Mouse (Mus musculus) embryo, embryonic 11 days (tissue): Measurements from ENCODE around the gene Lman2.

Experiments
- DNase-seq: peaks from one replicate; pipeline ENCODE4 v3.0.0-alpha.2; 2015

The Lman2 gene

GRCm38 (mm10) chr13:55362453-55363060 lies at the start of gene Lman2:
Gene Lman2, minus strand, starts transcription at chr13:55362783.
- peak; percentile 99 for DNase-seq

DNA sequence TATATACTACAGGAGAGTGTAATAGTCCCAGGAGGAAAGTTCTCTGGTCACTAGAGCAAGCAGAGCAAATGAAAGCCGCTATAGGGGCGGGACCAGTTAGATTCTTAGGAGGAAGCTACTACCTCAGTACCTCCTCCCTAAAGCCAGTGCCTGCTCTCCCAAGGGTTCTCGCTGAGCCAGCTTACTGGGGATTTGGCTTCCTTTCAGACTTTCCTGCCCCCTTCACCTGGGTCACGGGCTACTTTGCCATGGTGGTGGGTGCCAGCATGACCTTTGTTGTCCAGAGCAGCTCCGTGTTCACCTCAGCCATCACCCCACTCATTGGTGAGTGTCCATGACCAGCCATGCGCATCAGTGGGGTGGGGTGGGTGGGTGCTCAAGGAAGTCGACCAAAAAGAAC lies 49.2 kb upstream of the Lman2 start:
- no peak for DNase-seq

- DNase-seq = no peak
Observed at GRCm38 (mm10) chr13:55408546-55409120, 46.0 kb upstream of the Lman2 start.

DNA sequence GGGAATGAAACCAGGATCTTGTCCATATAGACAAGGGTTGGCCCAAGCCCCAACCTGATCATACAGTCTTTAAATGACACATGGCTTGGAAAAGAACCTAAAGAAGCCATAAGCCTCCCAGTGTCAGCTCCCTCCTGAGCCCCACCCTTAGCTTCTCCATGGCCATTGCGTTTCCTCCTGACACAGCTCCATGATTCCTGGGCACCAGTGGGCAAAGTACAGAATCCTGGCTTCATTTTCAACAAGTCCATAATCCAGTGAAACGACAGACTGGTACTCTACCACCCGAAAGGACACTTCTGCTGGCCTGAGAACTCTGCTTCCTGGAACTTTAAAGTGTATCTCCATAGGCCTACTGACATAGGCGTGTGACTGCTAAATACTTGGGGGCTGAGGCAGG lies 44.8 kb upstream of the Lman2 start:
- DNase-seq = no peak

- DNase-seq = no peak
Observed at GRCm38 (mm10) chr13:55405783-55406390, 43.3 kb upstream of the Lman2 start.

GRCm38 (mm10) chr13:55404853-55405782 lies 42.5 kb upstream of the Lman2 start:
- peak; percentile 93 for DNase-seq

DNA sequence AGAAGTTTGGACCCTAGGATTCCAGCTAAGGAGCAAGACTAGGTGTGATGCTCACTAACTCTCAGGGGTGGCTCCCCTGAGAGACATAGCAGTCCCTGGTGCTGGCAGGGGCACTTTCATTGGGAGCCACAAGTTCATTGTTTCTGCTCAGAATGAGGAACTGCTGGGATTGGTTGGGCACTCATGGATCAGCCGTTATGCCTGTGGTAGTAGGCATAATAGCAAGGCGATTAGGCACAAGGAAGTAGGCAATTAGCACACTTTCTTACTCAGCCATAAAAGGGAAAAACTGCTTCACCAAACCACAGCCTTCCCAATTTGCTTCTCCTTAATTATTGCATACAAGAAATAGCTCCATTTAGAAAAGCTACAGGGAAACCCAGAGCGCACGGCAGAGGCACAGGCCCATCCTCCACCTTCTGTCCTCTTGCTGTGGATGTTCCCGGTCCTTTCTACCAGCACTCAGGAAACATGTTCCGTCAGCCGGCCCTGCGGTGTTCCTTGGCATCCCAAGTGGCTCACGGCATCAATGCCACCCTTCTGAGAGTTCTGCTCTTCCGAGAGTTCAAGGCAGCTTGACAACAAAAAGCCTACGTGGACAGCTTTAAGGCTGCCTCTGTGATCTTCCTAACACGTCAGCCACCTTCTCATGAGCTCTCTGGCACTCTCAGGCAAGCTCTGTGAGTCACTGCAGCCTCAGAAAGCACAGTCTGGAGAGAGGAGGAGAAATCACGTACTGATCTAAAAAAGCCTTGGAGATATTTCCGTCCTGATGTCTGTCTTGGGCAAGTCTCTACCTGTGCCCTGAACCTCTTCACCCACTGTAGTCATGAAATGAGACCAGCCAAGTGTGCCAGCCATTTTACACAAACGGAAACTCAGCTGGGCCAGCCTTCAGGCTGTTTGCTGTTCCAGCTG lies 41.6 kb upstream of the Lman2 start:
- DNase-seq = no peak

DNA sequence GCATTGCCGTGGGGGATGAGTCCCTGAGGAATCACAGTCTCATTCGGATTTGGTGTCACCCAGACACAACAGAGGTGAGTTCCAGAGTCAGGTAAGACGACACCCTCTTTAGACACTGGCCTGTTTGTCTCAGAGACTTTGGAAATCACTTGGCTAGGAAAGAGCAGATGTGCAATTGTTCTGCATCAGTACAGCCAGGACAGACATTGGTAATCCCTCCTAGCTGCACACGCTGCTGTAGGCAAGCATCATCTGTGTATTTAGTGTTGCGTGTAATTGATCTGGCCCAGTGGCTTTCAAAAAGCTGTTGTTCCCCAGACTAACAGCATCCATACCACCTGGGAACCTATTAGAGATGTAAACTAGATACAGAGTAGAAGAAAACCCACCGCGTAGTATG lies 40.7 kb upstream of the Lman2 start:
- DNase-seq = no peak

DNA sequence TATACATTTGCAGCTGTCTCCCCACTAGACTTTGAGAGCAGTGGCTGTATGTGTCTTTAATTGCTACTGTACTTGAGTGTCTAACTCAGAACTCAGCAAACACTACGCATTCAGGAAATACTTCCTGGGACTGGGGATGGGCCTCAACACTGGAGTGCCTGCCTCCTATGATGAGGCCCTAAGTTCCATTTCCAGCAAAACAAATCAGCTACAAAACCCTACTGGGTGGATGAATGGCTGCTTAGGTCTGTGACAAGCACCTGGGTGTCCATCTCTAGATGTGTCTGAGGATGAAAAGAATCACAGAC lies 37.4 kb upstream of the Lman2 start:
- DNase-seq = no peak

DNA sequence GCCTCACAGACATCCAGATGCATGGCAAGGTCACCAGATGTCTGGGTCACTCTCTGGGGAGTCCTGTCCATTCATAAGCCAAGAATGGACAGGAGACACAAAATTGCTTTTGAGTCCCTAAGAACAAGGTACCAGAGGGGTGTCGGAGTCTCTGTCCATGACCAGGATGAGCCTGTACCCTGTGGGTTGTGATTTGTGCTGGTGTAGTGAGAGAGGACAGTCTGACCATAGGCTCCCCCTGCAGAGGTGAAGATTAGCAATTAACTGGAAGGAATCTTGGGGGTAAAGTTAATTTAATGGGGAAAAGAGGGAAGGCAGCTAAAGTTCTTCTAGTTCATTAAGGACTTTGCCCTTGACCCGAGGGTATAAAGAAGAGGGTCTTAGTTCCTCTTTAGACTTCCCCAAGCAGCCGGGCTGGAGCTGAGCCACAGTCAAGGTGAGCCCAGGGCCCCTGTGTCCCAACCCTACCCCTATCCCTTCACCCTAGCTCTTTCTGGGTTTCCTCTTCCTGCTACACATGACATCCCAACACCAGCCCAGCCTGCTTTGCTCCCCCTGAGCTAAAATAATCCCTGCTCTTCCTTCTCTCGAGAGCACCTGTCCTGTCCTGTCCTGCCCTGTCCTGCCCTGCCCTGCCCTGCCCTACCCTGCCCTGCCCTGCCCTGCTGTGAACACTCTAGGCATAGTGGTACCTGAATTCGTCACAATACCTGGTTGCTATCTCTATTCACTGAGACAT lies 36.9 kb upstream of the Lman2 start:
- no peak for DNase-seq

DNA sequence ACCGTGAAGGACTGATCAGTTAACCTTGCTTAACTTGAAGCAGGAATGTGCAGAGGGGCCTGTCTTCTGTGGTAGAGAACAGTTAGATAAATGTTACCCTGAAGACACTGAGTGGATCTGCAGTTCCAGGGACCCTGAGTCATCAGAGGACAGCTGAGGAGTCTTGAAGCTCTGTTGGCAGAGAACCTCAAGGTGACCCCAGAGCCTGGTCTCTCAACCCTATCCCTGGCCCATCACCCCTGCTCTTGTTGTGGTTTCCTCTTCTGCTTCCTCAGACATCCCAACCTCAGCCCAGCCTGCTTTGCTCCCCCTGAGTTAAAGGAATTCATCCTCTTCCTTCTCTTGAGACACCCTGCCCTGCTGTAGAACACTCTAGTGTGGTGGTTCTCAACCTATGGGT lies 35.5 kb upstream of the Lman2 start, which contains the start of gene Slc34a1:
Slc34a1 (plus strand) TSS at position 100 of the 400 bp plus-strand sequence.
- no peak for DNase-seq

- DNase-seq = no peak
Observed at GRCm38 (mm10) chr13:55392933-55393332, 30.4 kb upstream of the Lman2 start.

DNA sequence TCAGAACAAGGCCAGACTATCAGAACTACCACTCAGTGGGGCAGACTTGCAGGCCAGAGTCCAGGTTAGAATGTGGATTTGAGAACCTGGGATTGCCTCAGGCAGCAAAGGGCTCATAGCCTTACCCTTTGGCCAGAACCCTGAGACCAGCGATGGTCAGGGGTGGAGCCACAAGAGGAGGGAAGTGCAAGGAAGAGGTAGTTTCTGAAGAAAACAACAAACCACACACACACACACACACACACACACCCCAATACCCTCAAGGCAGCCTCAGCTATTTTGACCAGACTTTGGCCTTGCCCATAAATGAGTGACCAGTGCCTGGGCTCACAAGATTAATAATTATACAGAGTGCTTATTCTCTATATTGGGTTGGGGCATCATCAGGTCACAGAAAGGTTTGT lies 29.0 kb upstream of the Lman2 start:
- no peak for DNase-seq

DNA sequence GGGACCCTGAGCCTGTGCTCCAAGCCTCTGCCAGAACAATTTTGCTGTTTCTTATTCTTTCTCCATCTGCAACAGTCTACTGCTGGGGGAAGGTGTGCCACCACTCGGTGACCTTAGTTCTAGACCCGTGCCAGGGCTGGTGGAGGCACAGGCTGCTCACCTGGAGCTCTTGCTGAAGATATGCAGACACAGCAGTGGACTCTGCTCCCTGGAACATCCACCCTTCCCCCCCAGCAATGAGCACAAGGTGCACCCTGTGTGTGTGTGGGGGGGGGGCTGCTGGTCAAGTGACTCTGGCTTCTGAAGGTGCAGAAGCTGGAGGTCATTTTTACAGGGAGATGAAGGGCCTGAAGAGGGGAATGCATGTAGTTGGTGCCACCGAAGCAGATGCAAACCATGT lies 28.1 kb upstream of the Lman2 start:
- no peak for DNase-seq

DNA sequence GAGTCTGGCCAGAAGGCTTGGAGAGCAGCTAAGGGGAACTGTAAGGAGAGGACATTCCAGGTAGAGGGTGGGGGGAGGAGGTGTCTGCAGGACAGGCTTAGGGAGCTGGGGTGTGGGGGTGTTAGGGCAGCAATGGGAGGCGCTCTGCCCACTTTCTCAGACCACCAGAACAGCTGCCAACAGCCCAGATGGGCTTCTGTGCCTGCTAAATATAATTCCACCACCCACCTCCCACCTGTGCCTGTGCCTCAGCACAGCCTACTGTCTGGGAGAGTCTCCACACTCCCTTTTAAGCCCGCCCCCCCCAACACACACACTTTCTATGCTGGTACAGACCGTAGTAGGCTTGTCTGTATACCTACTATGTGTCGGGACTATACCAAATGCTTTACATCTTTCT lies 19.2 kb upstream of the Lman2 start:
- DNase-seq = no peak

DNA sequence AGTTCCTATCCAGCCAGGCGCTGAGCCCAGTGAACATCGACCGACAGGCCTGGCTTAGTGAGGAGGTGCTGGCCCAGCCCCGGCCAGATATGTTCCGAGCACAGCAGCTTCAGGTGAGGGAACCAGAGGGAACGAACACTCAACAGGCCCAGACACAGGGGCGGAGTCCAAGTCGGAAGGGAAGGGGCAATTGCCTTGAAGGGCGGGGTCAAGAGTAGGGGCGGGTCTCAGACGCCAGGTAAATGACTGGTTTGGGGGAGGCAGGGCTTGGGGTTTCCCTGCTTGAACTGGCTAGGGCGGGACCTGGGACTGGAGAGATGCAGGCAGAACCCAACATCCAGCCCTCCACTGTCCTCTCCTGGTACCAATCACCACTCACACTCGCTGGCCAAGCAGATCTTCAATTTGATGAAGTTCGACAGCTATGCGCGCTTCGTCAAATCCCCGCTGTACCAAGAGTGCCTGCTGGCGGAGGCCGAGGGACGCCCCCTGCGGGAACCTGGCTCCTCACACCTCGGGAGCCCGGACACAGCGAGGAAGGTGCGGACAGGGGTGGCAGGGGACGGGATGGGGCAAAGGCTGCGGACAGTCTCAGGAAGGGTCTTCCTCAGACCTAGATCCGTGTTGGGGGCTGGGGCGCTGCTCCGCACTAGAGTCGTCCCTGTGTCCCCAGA lies 16.5 kb upstream of the Lman2 start:
- DNase-seq = peak; percentile 23

- no peak for DNase-seq
Observed at GRCm38 (mm10) chr13:55375877-55376276, 13.3 kb upstream of the Lman2 start.

DNA sequence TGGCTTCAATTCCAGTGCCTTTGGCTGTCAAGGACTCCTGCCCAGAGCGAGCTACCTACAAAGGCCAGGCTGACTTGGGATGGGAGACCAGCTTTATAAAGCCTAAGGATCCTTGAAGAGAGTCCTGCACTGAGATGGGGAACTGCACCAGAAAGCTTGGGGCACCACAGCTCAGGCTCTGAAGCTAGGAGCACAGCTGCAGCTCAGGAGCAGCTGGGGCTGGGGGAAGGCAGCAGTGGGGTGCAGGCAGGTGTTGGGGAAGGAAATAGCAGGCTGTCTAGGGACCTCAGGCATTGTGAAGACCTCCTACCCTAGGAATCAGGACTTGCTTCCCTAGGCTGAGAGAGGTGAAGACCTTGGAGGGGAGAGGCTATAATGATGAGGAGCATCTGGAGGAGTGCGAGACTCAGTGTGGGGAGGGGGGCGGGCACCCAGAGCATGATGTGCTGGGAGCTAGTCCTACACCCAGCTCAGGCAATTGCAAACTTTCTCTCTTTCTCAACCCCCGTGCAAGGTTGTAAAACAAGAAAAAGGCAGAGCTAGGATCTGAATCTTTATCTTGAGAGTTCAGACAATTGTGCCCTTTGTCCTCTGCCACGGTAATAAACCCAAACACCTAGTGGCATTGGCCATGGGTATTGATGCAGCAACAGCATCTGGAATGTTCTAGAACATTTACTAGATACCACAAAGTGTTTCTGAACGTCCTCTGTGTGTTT lies 11.8 kb upstream of the Lman2 start:
- no peak for DNase-seq

GRCm38 (mm10) chr13:55371740-55372139 lies 9.2 kb upstream of the Lman2 start:
- no peak for DNase-seq

- DNase-seq = no peak
Observed at GRCm38 (mm10) chr13:55371007-55371681, 8.6 kb upstream of the Lman2 start.
